8 mouse cellular contexts compared by ENCODE assay signal in the genomic region with DNA sequence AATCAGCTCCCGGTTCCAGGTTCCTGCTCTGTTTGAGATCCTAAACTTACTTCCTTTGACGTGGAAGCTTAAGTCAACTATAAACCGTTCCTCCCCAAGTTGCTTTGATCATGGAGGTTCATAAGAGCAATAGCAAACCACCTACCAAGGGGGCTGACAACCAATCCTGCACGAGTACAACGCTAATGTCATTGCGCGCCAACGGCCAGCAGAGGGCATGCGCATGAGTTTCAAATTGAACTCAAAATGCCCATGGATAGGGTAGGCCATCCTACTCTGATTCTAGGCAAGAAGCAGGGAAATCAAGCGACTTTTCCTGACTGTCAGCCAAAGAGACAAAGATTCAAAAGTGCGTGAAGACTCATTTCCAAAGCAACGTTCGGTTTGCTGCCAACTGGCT. TPM values are rescaled to one million over a fixed set of nuclear protein-coding genes. Genes with fewer than 3 reads are reported as not detected.
DNase-seq lines count a peak whose midpoint lies in the region; ATAC-seq lines count a peak whose summit lies in the region.

A gene (minus strand): TSS at position 279 of the 400 bp plus-strand sequence.

- H3K27ac ChIP-seq in kidney, embryonic 15.5 days: no peak within 1 kb of the TSS
- no peak within 1 kb of the TSS for H3K27ac ChIP-seq in forebrain, embryonic 10.5 days

- intact Hi-C loops in left cerebral cortex, postnatal 4 days (cut with DNase I): no loop called here

- H3K4me2 ChIP-seq in kidney, embryonic 15.5 days: no peak within 1 kb of the TSS

- no peak within 1 kb of the TSS for H3K4me3 ChIP-seq in kidney, embryonic 15.5 days (replicated peaks)
- no peak within 1 kb of the TSS for H3K4me3 ChIP-seq in forebrain, embryonic 10.5 days

- H3K9ac ChIP-seq in kidney, embryonic 15.5 days: no peak within 1 kb of the TSS

- no peaks in the 10 kb centered on the region for H3K36me3 ChIP-seq in kidney, embryonic 15.5 days
- H3K36me3 ChIP-seq in forebrain, embryonic 10.5 days (replicated peaks): no peaks in the 10 kb centered on the region

- no peaks in the 10 kb centered on the region for H3K9me3 ChIP-seq in kidney, embryonic 15.5 days (replicated peaks)
- H3K9me3 ChIP-seq in forebrain, embryonic 10.5 days: no peaks in the 10 kb centered on the region

- no peaks in the 10 kb centered on the region for H3K27me3 ChIP-seq in kidney, embryonic 15.5 days
- H3K27me3 ChIP-seq in forebrain, embryonic 10.5 days (ENCODE audit: poor library complexity, severe bottlenecking): no peaks in the 10 kb centered on the region

- no peak for ATAC-seq in kidney, embryonic 15.5 days (replicated peaks; ENCODE audit: low FRiP score)
- ATAC-seq in megakaryocyte-erythroid progenitor cell, adult 5-6 weeks (replicated peaks; ENCODE audit: low FRiP score, low TSS enrichment, poor library complexity, severe bottlenecking): no peak

- H3K4me1 ChIP-seq in kidney, embryonic 15.5 days: no peaks in the 10 kb centered on the region
- H3K4me1 ChIP-seq in forebrain, embryonic 10.5 days: no peaks in the 10 kb centered on the region

- WGBS in kidney, embryonic 15.5 days: 78% methylated on average over 13 of the region's 13 CpGs
- WGBS in forebrain, embryonic 10.5 days: 76% methylated on average over 13 of the region's 13 CpGs

- no peak for DNase-seq in kidney, adult 9 months
- DNase-seq in ES-CJ7 (ENCODE audit: low read depth, low spot score): peak; percentile 73
- DNase-seq in forebrain, embryonic 10.5 days (ENCODE audit: extremely low spot score, low spot score): no peak
- DNase-seq in left cerebral cortex, postnatal 4 days: peak; percentile 31
- no peak for DNase-seq in gastrocnemius, postnatal 4 days (ENCODE audit: low spot score in 2 of 2)
- DNase-seq in urinary bladder, postnatal 10 days (ENCODE audit: low spot score): no peak

RNA-seq across cellular contexts. Expression of the gene that starts here (rescaled TPM):
- 10.2 and 11.3 TPM in 2 replicates for polyA plus RNA-seq in kidney, embryonic 15.5 days (2015; fragmentation: Nextera tagmentation; extraction: Ambion mirVana)
- polyA plus RNA-seq in forebrain, embryonic 10.5 days (2016; fragmentation: Nextera tagmentation; extraction: Ambion mirVana): 19.7 and 22.1 TPM in 2 replicates
- total RNA-seq in left cerebral cortex, postnatal 4 days (2021): 10 to 100 TPM; 24.7 to 24.8 TPM
- total RNA-seq in megakaryocyte-erythroid progenitor cell, adult 5-6 weeks (2014; fragmentation: Nextera tagmentation): not detected in 2 replicates
- total RNA-seq in megakaryocyte-erythroid progenitor cell, adult 5-6 weeks (2017): not detected in 2 replicates
- total RNA-seq in gastrocnemius, postnatal 4 days (2021): 1 to 10 TPM; 5.2 to 5.3 TPM

Comparison
In these comparisons a context has a peak if more than half of its experiments do, and no peak if none do; other contexts are left out.
1. RNA of the gene that starts here (total RNA-seq): 24.7 to 24.8 TPM in left cerebral cortex, postnatal 4 days and 5.2 to 5.3 TPM in gastrocnemius, postnatal 4 days; not detected in megakaryocyte-erythroid progenitor cell, adult 5-6 weeks; every median in the first group is over 4 times any median in the second.
2. RNA of the gene that starts here (total RNA-seq): 24.7 to 24.8 TPM in left cerebral cortex, postnatal 4 days; 5.2 to 5.3 TPM in gastrocnemius, postnatal 4 days; every median in the first group is over 4 times any median in the second.
3. DNase-seq: peak in ES-CJ7 (single experiment) and left cerebral cortex, postnatal 4 days (single experiment); none in kidney, adult 9 months (single experiment), forebrain, embryonic 10.5 days (single experiment), gastrocnemius, postnatal 4 days (0 of 2) and urinary bladder, postnatal 10 days (single experiment).